Mouse (Mus musculus) cerebellum, adult 2 months (tissue): Measurements from ENCODE around the gene Nop53.

Experiments
- CTCF ChIP-seq: fragments of 200-500 bp; IDR thresholded peaks from 2 replicates; pipeline ENCODE4 v1.5.1; 2011; ENCODE audit warnings: low read depth, mild to moderate bottlenecking, control low read depth, low read length, moderate library complexity, borderline replicate concordance; ENCODE audit not compliant: insufficient read depth
- POLR2A ChIP-seq: fragments of 200-500 bp; IDR thresholded peaks from 2 replicates; pipeline ENCODE4 v1.6.1; 2011; ENCODE audit warnings: low read length, control low read depth, borderline replicate concordance; ENCODE audit not compliant: insufficient read depth

DNA sequence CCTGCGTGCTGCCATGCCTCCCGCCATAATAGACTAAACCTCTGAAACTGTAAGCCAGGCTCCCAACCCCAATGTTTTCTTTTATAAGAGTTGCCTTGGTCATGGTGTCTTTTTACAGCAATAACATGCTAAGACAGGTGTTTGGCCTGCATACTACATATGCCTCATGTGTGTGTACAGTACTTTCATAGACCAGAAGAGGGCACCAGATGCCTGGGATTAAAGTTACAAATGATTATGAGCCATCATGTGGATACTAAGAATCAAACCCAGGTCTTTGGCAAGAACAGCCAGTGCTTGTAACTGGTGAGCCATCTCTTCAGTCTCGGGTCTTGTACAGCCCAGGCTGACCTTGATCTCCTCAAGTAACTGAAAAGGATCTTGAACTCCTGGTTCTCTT is 23.8 kb upstream of the Nop53 start:
- 0 out of 2 replicates have a peak, but pooled peaks have one; percentile 3 for TF ChIP-seq CTCF
- no peak for TF ChIP-seq POLR2A
